Mouse (Mus musculus) lung, postnatal 0 days (tissue): Measurements from ENCODE around the gene Olfr222.

Experiments used
- CTCF ChIP-seq: IDR thresholded peaks from 2 replicates; pipeline ENCODE4 v1.5.1; 2016; ENCODE audit warnings: antibody characterized with exemption, mild to moderate bottlenecking
- EP300 ChIP-seq: IDR thresholded peaks from 2 replicates; pipeline ENCODE4 v1.6.1; 2016; ENCODE audit warnings: antibody characterized with exemption, mild to moderate bottlenecking, control low read depth

DNA sequence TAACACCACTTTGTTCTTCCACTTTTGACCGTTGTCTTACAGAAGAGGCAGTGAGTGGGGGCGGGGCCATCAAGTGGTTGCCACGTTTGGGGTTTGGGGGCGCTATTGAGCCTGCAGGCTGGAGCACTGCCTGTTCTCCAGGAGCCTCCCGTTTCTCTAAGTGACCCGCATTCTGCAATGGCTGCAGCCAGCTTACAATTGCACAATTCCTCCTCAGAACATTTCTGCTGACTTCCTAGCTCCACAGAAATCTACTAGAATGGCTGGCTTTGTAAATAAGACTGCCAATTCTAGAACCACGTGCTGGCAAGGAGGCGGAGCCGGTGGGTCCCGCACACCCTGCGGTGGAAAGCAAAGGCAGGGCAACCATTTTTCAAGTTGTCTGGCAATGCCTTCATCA is 37.6 kb downstream of the Olfr222 start:
- no peak for TF ChIP-seq EP300
- peak; percentile 68 for TF ChIP-seq CTCF
